Mouse (Mus musculus): ENCODE results near the gene Cpsf4l. TPM values are rescaled to one million over a fixed set of nuclear protein-coding genes. Genes with fewer than 3 reads are reported as not detected.

The Cpsf4l gene
- 15.8 and 18.7 TPM in 2 replicates for polyA plus RNA-seq (2012; rRNA removed)

GRCm38 (mm10) chr11:113709731-113710256 lies at the start of gene Cpsf4l:
TSS of gene Cpsf4l (minus strand) at chr11:113710017.

GRCm38 (mm10) chr11:113751484-113752084 lies 41.8 kb upstream of the Cpsf4l start, which contains the start of gene Cdc42ep4:
TSS of gene Cdc42ep4 (minus strand) at chr11:113751881.

GRCm38 (mm10) chr11:113683957-113684706 lies 25.7 kb downstream of the Cpsf4l start, which contains the start of the genes Fam104a and D11Wsu47e:
TSS of gene Fam104a (minus strand) at chr11:113684155.
TSS of gene D11Wsu47e (plus strand) at chr11:113684412.

GRCm38 (mm10) chr11:113649353-113650210 lies 60.2 kb downstream of the Cpsf4l start, which contains the start of gene Slc39a11:
TSS of gene Slc39a11 (minus strand) at chr11:113650079.

GRCm38 (mm10) chr11:113648690-113649352 lies 61.0 kb downstream of the Cpsf4l start, which contains the start of gene Cog1:
TSS of gene Cog1 (plus strand) at chr11:113649169.

Other genes with a start within 250 kb of the Cpsf4l start
- gene Sstr2, start 90.7 kb downstream of the Cpsf4l start, polyA plus RNA-seq (2012; rRNA removed), result 0.51 and 1.1 TPM in 2 replicates
- 53.4 and 53.5 TPM in 2 replicates for gene Cog1, start 60.8 kb downstream of the Cpsf4l start, polyA plus RNA-seq (2012; rRNA removed)
- gene Slc39a11, start 59.9 kb downstream of the Cpsf4l start, polyA plus RNA-seq (2012; rRNA removed), result 24.7 and 36.0 TPM in 2 replicates
- 45.0 and 49.7 TPM in 2 replicates for gene Fam104a, start 25.9 kb downstream of the Cpsf4l start, polyA plus RNA-seq (2012; rRNA removed)
- 11.2 and 13.2 TPM in 2 replicates for gene D11Wsu47e, start 25.6 kb downstream of the Cpsf4l start, polyA plus RNA-seq (2012; rRNA removed)
- gene Cdc42ep4, start 41.9 kb upstream of the Cpsf4l start, polyA plus RNA-seq (2012; rRNA removed), result 55.9 and 65.4 TPM in 2 replicates